Mouse (Mus musculus): ENCODE data around the gene Lbhd1. TPM values are rescaled to one million over a fixed set of nuclear protein-coding genes. Genes with fewer than 3 reads are reported as not detected.

The Lbhd1 gene
- polyA plus RNA-seq, 1 experiment from 2014 or later: 30.5 TPM

GRCm38 (mm10) chr19:8844371-8845129, 39.0 kb upstream of the Lbhd1 start:
- Histone ChIP-seq H3K27ac (ENCODE audit: low read length) (no peak overlapping the region), H3K4me2 (ENCODE audit: low read length) (no peak overlapping the region), H3K4me1 (ENCODE audit: control insufficient read depth, insufficient read depth, low read length) (peaks cover 11% of the 10 kb centered on the region), H3K4me3 (ENCODE audit: low read depth, low read length) (no peak overlapping the region), H3K9ac (ENCODE audit: low read depth, low read length) (peak overlapping the region; percentile 39; the same call in 1 of the 2 replicates), H3K27me3 (ENCODE audit: control insufficient read depth, insufficient read depth, low read depth, low read length) (no peaks in the 10 kb centered on the region), H3K9me3 (replicated peaks; ENCODE audit: control insufficient read depth, low read length, poor library complexity, severe bottlenecking) (no peaks in the 10 kb centered on the region), H3K36me3 (ENCODE audit: control insufficient read depth, insufficient read depth, low read length) (peaks cover 28% of the 10 kb centered on the region)
- 53% methylated on average over 5 of the region's 5 CpGs for WGBS
- ATAC-seq: no peak

DNA sequence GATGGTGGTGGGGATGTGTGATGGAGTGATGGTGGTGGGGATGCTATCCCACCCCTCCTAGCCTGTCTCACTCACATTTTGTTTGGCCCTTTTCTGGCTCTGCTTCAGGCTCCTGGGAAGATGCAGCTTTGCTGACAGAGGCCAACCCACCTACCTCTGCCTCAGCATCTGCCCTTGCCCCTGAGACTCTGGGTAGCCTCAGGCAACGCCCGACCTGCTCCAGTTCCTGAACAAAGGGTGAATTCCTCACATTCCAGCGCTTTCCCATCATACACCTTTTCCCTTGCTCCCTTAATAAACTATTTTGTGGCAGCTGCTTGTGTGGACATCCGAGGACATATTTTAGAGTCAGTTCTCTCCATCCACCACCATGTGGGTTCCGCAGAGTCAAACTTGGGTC, 35.2 kb upstream of the Lbhd1 start:
- peaks cover 25% of the 10 kb centered on the region for H3K36me3 ChIP-seq (ENCODE audit: control insufficient read depth, insufficient read depth, low read length)
- 80% methylated on average over 5 of the region's 5 CpGs for WGBS
- no peak for ATAC-seq
- no peak overlapping the region for H3K4me2 ChIP-seq (ENCODE audit: low read length)
- no peaks in the 10 kb centered on the region for H3K9me3 ChIP-seq (replicated peaks; ENCODE audit: control insufficient read depth, low read length, poor library complexity, severe bottlenecking)
- H3K4me3 ChIP-seq (ENCODE audit: low read depth, low read length): no peak overlapping the region
- H3K9ac ChIP-seq (ENCODE audit: low read depth, low read length): no peak overlapping the region
- H3K4me1 ChIP-seq (ENCODE audit: control insufficient read depth, insufficient read depth, low read length): 0 out of 2 replicates have a peak, but pooled peaks cover 2% of the 10 kb centered on the region
- no peak overlapping the region for H3K27ac ChIP-seq (ENCODE audit: low read length)
- no peaks in the 10 kb centered on the region for H3K27me3 ChIP-seq (ENCODE audit: control insufficient read depth, insufficient read depth, low read depth, low read length)

DNA sequence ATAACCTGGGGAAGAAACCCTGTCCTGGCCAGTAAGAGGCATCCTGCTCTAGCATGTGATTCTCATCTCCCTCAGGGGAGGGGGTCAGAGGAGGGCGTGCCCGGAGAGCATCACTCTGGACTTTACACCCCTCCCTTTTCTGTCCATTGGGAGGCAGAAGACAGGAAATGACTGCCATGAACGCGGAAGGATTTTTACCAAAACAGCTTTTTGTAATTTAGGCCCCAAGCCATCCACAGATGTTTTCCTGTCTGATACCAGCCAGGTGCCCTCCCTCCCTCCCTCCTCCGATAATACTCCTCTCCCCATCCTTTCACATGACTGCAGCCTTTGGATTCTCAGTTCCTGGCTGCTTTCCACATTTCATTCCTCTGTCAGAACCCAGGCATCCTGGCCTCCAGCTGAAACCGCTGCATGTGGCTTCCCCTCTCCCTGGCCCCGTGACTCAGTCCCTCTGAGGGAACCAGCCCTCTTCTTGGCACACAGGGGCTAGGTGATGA, 33.1 kb upstream of the Lbhd1 start, which contains the start of gene Lrrn4cl:
Gene Lrrn4cl (plus strand): TSS at position 367 of the 500 bp plus-strand sequence.
- WGBS: 36% methylated on average over 7 of the region's 7 CpGs
- Histone ChIP-seq H3K4me1 (ENCODE audit: control insufficient read depth, insufficient read depth, low read length) (0 out of 2 replicates have a peak, but pooled peaks cover 2% of the 10 kb centered on the region), H3K27me3 (ENCODE audit: control insufficient read depth, insufficient read depth, low read depth, low read length) (no peaks in the 10 kb centered on the region), H3K4me3 (ENCODE audit: low read depth, low read length) (no peak within 1 kb of the TSS), H3K9ac (ENCODE audit: low read depth, low read length) (no peak within 1 kb of the TSS), H3K36me3 (ENCODE audit: control insufficient read depth, insufficient read depth, low read length) (peaks cover 25% of the 10 kb centered on the region), H3K4me2 (ENCODE audit: low read length) (no peak within 1 kb of the TSS), H3K9me3 (replicated peaks; ENCODE audit: control insufficient read depth, low read length, poor library complexity, severe bottlenecking) (no peaks in the 10 kb centered on the region), H3K27ac (ENCODE audit: low read length) (0 out of 2 replicates have a peak within 1 kb of the TSS, but pooled peaks have one; percentile 11)
- 0 out of 2 replicates have a peak, but pooled peaks have one; percentile 40 for ATAC-seq

DNA sequence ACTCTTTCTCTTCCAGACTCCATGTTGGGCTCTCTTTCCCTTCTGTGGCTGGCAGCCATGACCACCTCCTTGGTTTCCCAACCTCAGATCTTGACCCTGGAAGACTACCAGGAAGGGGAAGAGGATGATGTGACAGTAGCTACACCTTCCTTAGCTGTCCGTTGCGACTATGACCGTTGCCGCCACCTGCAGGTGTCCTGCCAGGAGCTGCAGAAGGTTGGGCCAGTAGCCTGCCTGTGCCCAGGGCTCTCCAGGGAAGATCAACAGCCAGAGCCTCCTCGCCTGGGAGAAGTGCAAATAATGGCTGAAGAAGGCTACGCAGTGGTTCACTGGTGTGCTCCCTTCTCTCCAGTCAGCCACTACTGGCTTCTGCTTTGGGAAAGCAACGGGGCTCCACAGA, 31.9 kb upstream of the Lbhd1 start:
- no peak overlapping the region for H3K27ac ChIP-seq (ENCODE audit: low read length)
- no peaks in the 10 kb centered on the region for H3K9me3 ChIP-seq (replicated peaks; ENCODE audit: control insufficient read depth, low read length, poor library complexity, severe bottlenecking)
- 0 out of 2 replicates have a peak, but pooled peaks cover 2% of the 10 kb centered on the region for H3K4me1 ChIP-seq (ENCODE audit: control insufficient read depth, insufficient read depth, low read length)
- peaks cover 15% of the 10 kb centered on the region for H3K36me3 ChIP-seq (ENCODE audit: control insufficient read depth, insufficient read depth, low read length)
- H3K4me3 ChIP-seq (ENCODE audit: low read depth, low read length): no peak overlapping the region
- 52% methylated on average over 7 of the region's 7 CpGs for WGBS
- H3K4me2 ChIP-seq (ENCODE audit: low read length): no peak overlapping the region
- H3K9ac ChIP-seq (ENCODE audit: low read depth, low read length): no peak overlapping the region
- no peaks in the 10 kb centered on the region for H3K27me3 ChIP-seq (ENCODE audit: control insufficient read depth, insufficient read depth, low read depth, low read length)
- no peak for ATAC-seq

DNA sequence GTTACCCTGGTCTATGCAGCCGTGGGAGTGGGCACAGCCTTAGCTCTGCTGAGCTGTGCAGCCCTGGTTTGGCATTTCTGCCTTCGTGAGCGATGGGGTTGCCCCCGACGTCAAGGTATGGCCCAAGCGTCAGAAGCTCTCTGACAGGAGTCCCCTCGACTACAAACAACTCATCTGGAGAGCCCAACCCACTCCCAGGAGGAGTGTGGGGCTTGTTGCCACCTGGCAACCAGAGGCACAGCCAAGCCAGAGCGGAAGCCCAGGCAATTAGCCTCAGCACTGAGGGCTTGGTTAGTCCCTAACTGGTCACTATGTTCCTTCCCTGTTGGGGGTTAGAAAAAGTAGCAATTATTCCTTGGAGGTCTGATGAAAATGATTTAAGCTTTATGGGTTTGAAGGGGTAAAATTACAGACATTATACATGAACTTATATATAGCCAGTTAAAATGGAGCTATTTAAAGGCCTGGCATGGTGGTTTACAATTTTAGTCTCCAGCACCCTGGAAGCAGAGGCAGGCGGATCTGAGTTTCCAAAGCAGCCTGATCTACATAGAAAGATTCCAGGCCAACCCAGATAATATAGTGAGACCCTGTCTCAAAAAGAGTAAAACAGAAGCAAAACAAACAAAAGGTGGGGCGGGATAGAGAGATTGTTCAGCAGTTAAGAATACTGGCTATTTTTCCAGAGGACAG, 31.1 kb upstream of the Lbhd1 start:
- Histone ChIP-seq H3K27me3 (ENCODE audit: control insufficient read depth, insufficient read depth, low read depth, low read length) (no peaks in the 10 kb centered on the region), H3K4me3 (ENCODE audit: low read depth, low read length) (no peak overlapping the region), H3K36me3 (ENCODE audit: control insufficient read depth, insufficient read depth, low read length) (peaks cover 10% of the 10 kb centered on the region), H3K4me1 (ENCODE audit: control insufficient read depth, insufficient read depth, low read length) (0 out of 2 replicates have a peak, but pooled peaks cover 2% of the 10 kb centered on the region), H3K9ac (ENCODE audit: low read depth, low read length) (no peak overlapping the region), H3K4me2 (ENCODE audit: low read length) (no peak overlapping the region), H3K9me3 (replicated peaks; ENCODE audit: control insufficient read depth, low read length, poor library complexity, severe bottlenecking) (no peaks in the 10 kb centered on the region), H3K27ac (ENCODE audit: low read length) (no peak overlapping the region)
- ATAC-seq: no peak
- WGBS: 62% methylated on average over 10 of the region's 10 CpGs

- no peaks in the 10 kb centered on the region for H3K9me3 ChIP-seq (replicated peaks; ENCODE audit: control insufficient read depth, low read length, poor library complexity, severe bottlenecking)
- H3K27me3 ChIP-seq (ENCODE audit: control insufficient read depth, insufficient read depth, low read depth, low read length): no peaks in the 10 kb centered on the region
- no peak for ATAC-seq
- no peak overlapping the region for H3K4me2 ChIP-seq (ENCODE audit: low read length)
- no peak overlapping the region for H3K27ac ChIP-seq (ENCODE audit: low read length)
- no peak overlapping the region for H3K4me3 ChIP-seq (ENCODE audit: low read depth, low read length)
- H3K9ac ChIP-seq (ENCODE audit: low read depth, low read length): no peak overlapping the region
- H3K4me1 ChIP-seq (ENCODE audit: control insufficient read depth, insufficient read depth, low read length): 0 out of 2 replicates have a peak, but pooled peaks cover 2% of the 10 kb centered on the region
- WGBS: 89% methylated on average over 3 of the region's 3 CpGs
- H3K36me3 ChIP-seq (ENCODE audit: control insufficient read depth, insufficient read depth, low read length): peaks cover 9% of the 10 kb centered on the region
Measured at GRCm38 (mm10) chr19:8853117-8853516, 30.4 kb upstream of the Lbhd1 start.

GRCm38 (mm10) chr19:8857689-8858088, 25.8 kb upstream of the Lbhd1 start:
- no peak overlapping the region for H3K4me3 ChIP-seq (ENCODE audit: low read depth, low read length)
- no peak overlapping the region for H3K9ac ChIP-seq (ENCODE audit: low read depth, low read length)
- no peak overlapping the region for H3K27ac ChIP-seq (ENCODE audit: low read length)
- no peak overlapping the region for H3K4me2 ChIP-seq (ENCODE audit: low read length)
- H3K27me3 ChIP-seq (ENCODE audit: control insufficient read depth, insufficient read depth, low read depth, low read length): no peaks in the 10 kb centered on the region
- no peaks in the 10 kb centered on the region for H3K4me1 ChIP-seq (ENCODE audit: control insufficient read depth, insufficient read depth, low read length)
- H3K36me3 ChIP-seq (ENCODE audit: control insufficient read depth, insufficient read depth, low read length): no peaks in the 10 kb centered on the region
- ATAC-seq: no peak
- H3K9me3 ChIP-seq (replicated peaks; ENCODE audit: control insufficient read depth, low read length, poor library complexity, severe bottlenecking): no peaks in the 10 kb centered on the region
- 42% methylated on average over 4 of the region's 4 CpGs for WGBS

DNA sequence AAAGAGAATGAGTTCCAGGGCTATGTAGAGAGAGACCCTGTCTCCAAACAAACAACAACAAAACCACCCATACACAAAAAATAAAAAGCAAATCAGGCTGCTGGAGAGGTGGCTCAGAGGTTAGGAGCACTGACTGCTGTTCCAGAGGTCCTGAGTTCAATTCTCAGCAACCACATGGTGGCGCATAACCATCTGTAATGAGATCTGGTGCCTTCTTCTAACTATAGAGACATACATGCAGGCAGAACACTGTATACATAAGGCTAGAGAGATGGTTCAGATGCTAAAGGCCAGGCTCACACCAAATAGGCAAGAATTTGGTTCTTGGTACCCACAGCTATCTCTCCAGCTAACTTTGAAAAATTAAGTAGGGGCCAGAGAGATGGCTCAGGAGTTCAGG, 24.5 kb upstream of the Lbhd1 start:
- no peak overlapping the region for H3K4me3 ChIP-seq (ENCODE audit: low read depth, low read length)
- H3K4me1 ChIP-seq (ENCODE audit: control insufficient read depth, insufficient read depth, low read length): no peaks in the 10 kb centered on the region
- no peaks in the 10 kb centered on the region for H3K36me3 ChIP-seq (ENCODE audit: control insufficient read depth, insufficient read depth, low read length)
- ATAC-seq: no peak
- 20% methylated on average over 1 of the region's 1 CpGs for WGBS
- H3K9ac ChIP-seq (ENCODE audit: low read depth, low read length): no peak overlapping the region
- H3K27ac ChIP-seq (ENCODE audit: low read length): no peak overlapping the region
- no peaks in the 10 kb centered on the region for H3K27me3 ChIP-seq (ENCODE audit: control insufficient read depth, insufficient read depth, low read depth, low read length)
- H3K9me3 ChIP-seq (replicated peaks; ENCODE audit: control insufficient read depth, low read length, poor library complexity, severe bottlenecking): no peaks in the 10 kb centered on the region
- H3K4me2 ChIP-seq (ENCODE audit: low read length): no peak overlapping the region

GRCm38 (mm10) chr19:8864265-8864664, 19.3 kb upstream of the Lbhd1 start:
- WGBS: 89% methylated on average over 6 of the region's 6 CpGs
- ATAC-seq: no peak
- Histone ChIP-seq H3K27ac (ENCODE audit: low read length) (no peak overlapping the region), H3K4me1 (ENCODE audit: control insufficient read depth, insufficient read depth, low read length) (no peaks in the 10 kb centered on the region), H3K36me3 (ENCODE audit: control insufficient read depth, insufficient read depth, low read length) (no peaks in the 10 kb centered on the region), H3K27me3 (ENCODE audit: control insufficient read depth, insufficient read depth, low read depth, low read length) (no peaks in the 10 kb centered on the region), H3K4me3 (ENCODE audit: low read depth, low read length) (no peak overlapping the region), H3K9me3 (replicated peaks; ENCODE audit: control insufficient read depth, low read length, poor library complexity, severe bottlenecking) (no peaks in the 10 kb centered on the region), H3K4me2 (ENCODE audit: low read length) (no peak overlapping the region), H3K9ac (ENCODE audit: low read depth, low read length) (no peak overlapping the region)
